Mouse (Mus musculus) lung, adult 2 months (tissue): ENCODE results near the gene Rpp14. TPM values are rescaled to one million over a fixed set of nuclear protein-coding genes. Genes with fewer than 3 reads are reported as not detected.

Experiments
- DNase-seq: peaks from one replicate; pipeline ENCODE4 v3.0.0; 2022
- H3K4me1 ChIP-seq: fragments of 200-500 bp; 2 replicates; pipeline ENCODE4 v1.6.1; 2011; ENCODE audit warnings: low read length; ENCODE audit not compliant: control insufficient read depth, insufficient read depth
- H3K4me3 ChIP-seq: fragments of 200-500 bp; replicated peaks from 2 replicates; pipeline ENCODE3; 2011; ENCODE audit warnings: low read depth, mild to moderate bottlenecking, control low read depth, low read length; ENCODE audit errors: extremely low read depth
- CTCF ChIP-seq: fragments of 200-500 bp; IDR thresholded peaks from 2 replicates; pipeline ENCODE4 v1.5.1; 2011; ENCODE audit warnings: mild to moderate bottlenecking, low read length, control low read depth; ENCODE audit not compliant: insufficient read depth
- POLR2A ChIP-seq: fragments of 200-500 bp; IDR thresholded peaks from 2 replicates; pipeline ENCODE4 v1.6.1; 2011; ENCODE audit warnings: low read depth, mild to moderate bottlenecking, control low read depth, low read length, borderline replicate concordance; ENCODE audit errors: extremely low read depth
- WGBS: fragments of 180-500 bp; shearing (Covaris S2); methylation state at CpG from one replicate; pipeline ENCODE4 v1.1.7; 2018; 5-methylcytosine and 5-hydroxymethylcytosine counted together
- polyA plus RNA-seq: library from polyadenylated mRNA; depleted of rRNA; stranded (reverse); fragments of >200 nt; gene quantifications from 2 replicates; pipeline ENCODE4 v1.2.3, GENCODE M21; 2012; rRNA removed

Rpp14 gene
- polyA plus RNA-seq = 6.1 and 8.2 TPM in 2 replicates

GRCm38 (mm10) chr14:8080165-8080679 is at the start of gene Rpp14:
TSS of gene Rpp14 (plus strand) at chr14:8080367.
- peak within 1 kb of the TSS; percentile 98 for H3K4me3 ChIP-seq
- peaks cover 4% of the 10 kb centered on the region; the same call in 1 of the 2 replicates for H3K4me1 ChIP-seq
- peak; percentile 96 for DNase-seq
- peak; percentile 97 for TF ChIP-seq CTCF
- TF ChIP-seq POLR2A = peak; percentile 70; the same call in 1 of the 2 replicates
- 1% methylated on average over 47 of the region's 47 CpGs for WGBS

- DNase-seq = no peak
- TF ChIP-seq POLR2A (no peak), CTCF (no peak)
- Histone ChIP-seq H3K4me3 (no peak overlapping the region), H3K4me1 (no peaks in the 10 kb centered on the region)
- 65% methylated on average over 4 of the region's 4 CpGs for WGBS
Measured at GRCm38 (mm10) chr14:8030535-8030934, 49.6 kb upstream of the Rpp14 start.

- no peak for DNase-seq
- WGBS = 76% methylated on average over 13 of the region's 13 CpGs
- Histone ChIP-seq H3K4me1 (no peaks in the 10 kb centered on the region), H3K4me3 (no peak overlapping the region)
- TF ChIP-seq CTCF (no peak), POLR2A (no peak)
Measured at GRCm38 (mm10) chr14:8032087-8032944, 47.9 kb upstream of the Rpp14 start.

- no peaks in the 10 kb centered on the region for H3K4me1 ChIP-seq
- WGBS = 69% methylated on average over 5 of the region's 5 CpGs
- no peak for DNase-seq
- TF ChIP-seq CTCF = no peak
- no peak for TF ChIP-seq POLR2A
- no peak overlapping the region for H3K4me3 ChIP-seq
Measured at GRCm38 (mm10) chr14:8034561-8034960, 45.6 kb upstream of the Rpp14 start.

- no peak for DNase-seq
- no peak overlapping the region for H3K4me3 ChIP-seq
- no peaks in the 10 kb centered on the region for H3K4me1 ChIP-seq
- 82% methylated on average over 6 of the region's 6 CpGs for WGBS
- TF ChIP-seq CTCF (no peak), POLR2A (no peak)
Measured at GRCm38 (mm10) chr14:8035951-8036350, 44.2 kb upstream of the Rpp14 start.

- no peaks in the 10 kb centered on the region for H3K4me1 ChIP-seq
- WGBS = 83% methylated on average over 5 of the region's 5 CpGs
- no peak for TF ChIP-seq POLR2A
- no peak for TF ChIP-seq CTCF
- no peak for DNase-seq
- no peak overlapping the region for H3K4me3 ChIP-seq
Measured at GRCm38 (mm10) chr14:8036406-8036805, 43.8 kb upstream of the Rpp14 start.

- TF ChIP-seq POLR2A (no peak), CTCF (no peak)
- no peak for DNase-seq
- H3K4me3 ChIP-seq = no peak overlapping the region
- WGBS = 57% methylated on average over 5 of the region's 5 CpGs
- H3K4me1 ChIP-seq = no peaks in the 10 kb centered on the region
Measured at GRCm38 (mm10) chr14:8038150-8038549, 42.0 kb upstream of the Rpp14 start.

- Histone ChIP-seq H3K4me3 (no peak overlapping the region), H3K4me1 (no peaks in the 10 kb centered on the region)
- 60% methylated on average over 7 of the region's 7 CpGs for WGBS
- DNase-seq = peak; percentile 13
- TF ChIP-seq CTCF (no peak), POLR2A (no peak)
Measured at GRCm38 (mm10) chr14:8038791-8039448, 41.2 kb upstream of the Rpp14 start.

GRCm38 (mm10) chr14:8040179-8040578 is 40.0 kb upstream of the Rpp14 start:
- no peak for TF ChIP-seq POLR2A
- TF ChIP-seq CTCF = no peak
- H3K4me1 ChIP-seq = no peaks in the 10 kb centered on the region
- H3K4me3 ChIP-seq = no peak overlapping the region
- no peak for DNase-seq
- WGBS = 68% methylated on average over 3 of the region's 3 CpGs
